Mouse (Mus musculus) embryonic facial prominence, embryonic 11.5 days (tissue): ENCODE results near the gene Atp6v0e2. TPM values are rescaled to one million over a fixed set of nuclear protein-coding genes. Genes with fewer than 3 reads are reported as not detected.
A peak's percentile ranks its signal among the peaks of the same experiment; 100 is the strongest.

ENCODE experiments used
- ATAC-seq: fragments of 200-750 bp; cut with Nextera tagmentation; replicated peaks from 2 replicates; pipeline ENCODE4 v1.8.0; 2017; ENCODE audit warnings: low read depth; ENCODE audit not compliant: insufficient number of reproducible peaks, low FRiP score, low TSS enrichment
- DNase-seq: peaks from one replicate; pipeline ENCODE4 v3.0.0-alpha.2; 2015; ENCODE audit warnings: low spot score
- H3K27ac ChIP-seq: fragments of 300-500 bp; sonication (generic); replicated peaks from 2 replicates; pipeline ENCODE4 v1.5.1; 2014; ENCODE audit warnings: mild to moderate bottlenecking, low read depth, low read length, control low read depth
- H3K27me3 ChIP-seq: fragments of 300-500 bp; sonication (generic); 2 replicates; pipeline ENCODE4 v1.6.1; 2014; ENCODE audit warnings: mild to moderate bottlenecking, low read length, moderate library complexity, mixed read lengths; ENCODE audit not compliant: control insufficient read depth, insufficient read depth
- H3K36me3 ChIP-seq: fragments of 300-500 bp; sonication (generic); replicated peaks from 2 replicates; pipeline ENCODE4 v1.6.1; 2014; ENCODE audit warnings: low read depth, mild to moderate bottlenecking, low read length, moderate library complexity, mixed read lengths; ENCODE audit not compliant: control insufficient read depth, insufficient read depth
- H3K4me1 ChIP-seq: fragments of 300-500 bp; sonication (generic); 2 replicates; pipeline ENCODE4 v1.6.1; 2014; ENCODE audit warnings: low read length, mixed read lengths; ENCODE audit not compliant: control insufficient read depth, insufficient read depth
- H3K4me2 ChIP-seq: fragments of 300-500 bp; sonication (generic); 2 replicates; pipeline ENCODE4 v1.6.1; 2014; ENCODE audit warnings: low read depth, mild to moderate bottlenecking, control low read depth, low read length, moderate library complexity
- H3K4me3 ChIP-seq: fragments of 300-500 bp; sonication (generic); 2 replicates; pipeline ENCODE4 v1.5.1; 2014; ENCODE audit warnings: low read depth, low read length, control low read depth
- H3K9ac ChIP-seq: fragments of 300-500 bp; sonication (generic); replicated peaks from 2 replicates; pipeline ENCODE4 v1.6.1; 2014; ENCODE audit warnings: mild to moderate bottlenecking, control low read depth, low read length
- H3K9me3 ChIP-seq: fragments of 300-500 bp; sonication (generic); replicated peaks from 2 replicates; pipeline ENCODE4 v1.6.1; 2016; ENCODE audit warnings: mild to moderate bottlenecking, low read length, inconsistent platforms, mixed read lengths; ENCODE audit not compliant: control insufficient read depth
- WGBS: fragments of 180-500 bp; shearing (Covaris S2); extraction: QIAGEN DNeasy Blood & Tissue Kit; methylation state at CpG from one replicate; pipeline ENCODE4 v1.1.7; 2014; 5-methylcytosine and 5-hydroxymethylcytosine counted together
- polyA plus RNA-seq: library from polyadenylated mRNA; unstranded; fragments of >200 nt; fragmentation: Nextera tagmentation; extraction: Ambion mirVana; gene quantifications from 2 replicates; pipeline ENCODE4 v1.2.1, GENCODE M21; 2014

Atp6v0e2 gene
- polyA plus RNA-seq, 1 experiment from 2014 or later: 18.9 TPM

DNA sequence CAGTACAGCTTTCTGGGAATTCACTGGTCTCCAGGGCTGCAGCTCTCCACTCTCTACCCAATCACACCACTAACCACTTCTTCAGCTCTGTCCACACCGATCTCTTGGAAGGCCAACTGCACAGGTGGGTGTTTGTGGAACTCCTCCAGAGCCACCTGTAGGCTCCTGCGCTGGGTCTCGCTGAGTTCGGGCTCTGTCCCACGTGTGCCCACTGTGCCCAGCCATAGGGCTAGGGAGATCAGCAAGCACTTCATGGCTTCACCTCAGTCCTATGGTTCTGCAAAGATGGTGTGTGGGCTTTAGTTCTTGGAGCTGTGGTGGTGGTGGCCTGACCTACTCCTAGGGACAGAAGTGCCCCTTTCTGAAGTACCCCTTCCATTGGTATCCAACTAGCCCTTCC, 34.6 kb downstream of the Atp6v0e2 start:
- H3K4me1 ChIP-seq: 0 out of 2 replicates have a peak, but pooled peaks cover 2% of the 10 kb centered on the region
- ATAC-seq (no peak), DNase-seq (no peak)
- H3K4me2 ChIP-seq: no peak overlapping the region
- H3K36me3 ChIP-seq: no peaks in the 10 kb centered on the region
- WGBS: 92% methylated on average over 5 of the region's 5 CpGs
- H3K27me3 ChIP-seq: no peaks in the 10 kb centered on the region
- H3K4me3 ChIP-seq: no peak overlapping the region
- no peak overlapping the region for H3K9ac ChIP-seq
- no peaks in the 10 kb centered on the region for H3K9me3 ChIP-seq
- H3K27ac ChIP-seq: no peak overlapping the region

DNA sequence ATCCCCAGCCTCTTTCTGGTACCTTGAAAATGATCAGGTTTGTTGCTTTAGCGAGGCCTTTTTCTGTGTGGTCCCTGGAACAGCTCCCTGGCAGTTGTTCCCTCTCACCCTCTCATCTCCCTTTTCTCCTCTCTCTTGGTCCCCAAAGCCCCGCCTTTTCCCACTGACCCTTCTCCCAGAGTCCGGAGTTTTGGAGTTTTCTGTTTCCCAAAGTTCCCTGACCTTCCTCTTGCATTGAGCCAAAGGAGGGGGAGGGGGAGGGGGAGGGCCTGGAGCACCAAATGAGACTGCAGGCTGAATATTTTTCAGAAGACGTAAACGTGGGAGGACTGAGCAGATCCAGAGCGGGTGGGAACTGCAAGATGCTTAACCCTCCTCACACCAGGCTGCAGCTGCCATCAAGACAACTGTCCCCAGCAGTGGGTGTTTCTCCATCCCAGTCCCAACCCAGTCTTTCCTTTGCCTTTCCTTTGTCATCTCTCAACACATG, 35.2 kb downstream of the Atp6v0e2 start, which contains the start of gene Rarres2:
Gene Rarres2, minus strand, starts transcription at position 218 of the 490 bp plus-strand sequence.
- Histone ChIP-seq H3K9me3 (no peaks in the 10 kb centered on the region), H3K4me1 (0 out of 2 replicates have a peak, but pooled peaks cover 2% of the 10 kb centered on the region), H3K4me2 (no peak within 1 kb of the TSS), H3K4me3 (no peak within 1 kb of the TSS), H3K27ac (no peak within 1 kb of the TSS), H3K36me3 (no peaks in the 10 kb centered on the region), H3K9ac (no peak within 1 kb of the TSS), H3K27me3 (no peaks in the 10 kb centered on the region)
- peak; percentile 26 for DNase-seq
- no peak for ATAC-seq
- WGBS: 21% methylated on average over 6 of the region's 6 CpGs

DNA sequence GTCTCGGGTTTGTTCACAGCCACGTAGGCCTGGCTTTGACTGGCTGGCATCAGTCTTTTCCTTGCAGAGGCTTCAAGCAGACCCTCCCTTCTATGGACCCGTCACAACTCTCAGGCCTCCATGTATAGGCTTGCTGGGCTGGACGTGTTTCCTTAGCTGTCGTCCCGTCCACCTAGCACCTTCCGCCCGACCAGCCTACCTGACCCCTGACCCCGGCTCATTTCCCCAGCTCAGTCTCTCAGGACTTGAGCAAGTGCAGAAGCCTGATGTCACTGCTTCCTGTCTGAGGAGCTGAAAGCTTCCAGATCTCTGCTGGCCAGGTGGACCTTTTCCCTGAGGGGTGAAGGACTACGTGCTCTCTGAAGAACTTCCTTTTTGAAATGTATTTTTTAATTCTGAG, 35.9 kb downstream of the Atp6v0e2 start:
- DNase-seq: peak; percentile 43
- 36% methylated on average over 10 of the region's 10 CpGs for WGBS

DNA sequence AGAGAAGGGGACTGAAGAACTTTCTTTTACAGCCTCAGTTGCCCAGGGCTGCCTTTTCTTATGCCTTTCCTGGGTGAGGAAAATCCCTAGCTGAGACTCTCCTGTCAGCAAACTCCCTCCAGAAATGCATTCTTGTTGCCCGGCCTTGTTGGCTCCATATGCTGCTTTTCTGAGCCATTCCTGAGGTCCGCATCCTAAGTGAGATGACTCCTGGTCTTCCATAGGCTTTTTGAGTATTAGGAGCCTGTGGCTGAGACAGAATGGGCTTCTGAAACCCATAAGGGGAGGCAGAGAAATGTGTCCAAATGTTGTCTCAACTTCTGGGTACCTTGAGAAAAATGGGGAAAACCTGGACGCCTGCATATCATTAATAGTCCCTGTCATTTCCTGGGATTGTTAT, 36.6 kb downstream of the Atp6v0e2 start:
- ATAC-seq (no peak), DNase-seq (no peak)
- 74% methylated on average over 3 of the region's 3 CpGs for WGBS
- no peak overlapping the region for H3K4me2 ChIP-seq
- H3K9me3 ChIP-seq: no peaks in the 10 kb centered on the region
- no peak overlapping the region for H3K27ac ChIP-seq
- H3K4me3 ChIP-seq: no peak overlapping the region
- H3K4me1 ChIP-seq: 0 out of 2 replicates have a peak, but pooled peaks cover 2% of the 10 kb centered on the region
- no peaks in the 10 kb centered on the region for H3K27me3 ChIP-seq
- H3K36me3 ChIP-seq: no peaks in the 10 kb centered on the region
- no peak overlapping the region for H3K9ac ChIP-seq

More for the DNA sequence above, 35.9 kb downstream of the Atp6v0e2 start:
- Histone ChIP-seq H3K4me1 (0 out of 2 replicates have a peak, but pooled peaks cover 2% of the 10 kb centered on the region), H3K27ac (no peak overlapping the region), H3K4me3 (no peak overlapping the region), H3K9me3 (no peaks in the 10 kb centered on the region), H3K4me2 (no peak overlapping the region), H3K27me3 (no peaks in the 10 kb centered on the region), H3K36me3 (no peaks in the 10 kb centered on the region), H3K9ac (no peak overlapping the region)
- ATAC-seq: peak; percentile 69; the same call in 1 of the 2 replicates

DNA sequence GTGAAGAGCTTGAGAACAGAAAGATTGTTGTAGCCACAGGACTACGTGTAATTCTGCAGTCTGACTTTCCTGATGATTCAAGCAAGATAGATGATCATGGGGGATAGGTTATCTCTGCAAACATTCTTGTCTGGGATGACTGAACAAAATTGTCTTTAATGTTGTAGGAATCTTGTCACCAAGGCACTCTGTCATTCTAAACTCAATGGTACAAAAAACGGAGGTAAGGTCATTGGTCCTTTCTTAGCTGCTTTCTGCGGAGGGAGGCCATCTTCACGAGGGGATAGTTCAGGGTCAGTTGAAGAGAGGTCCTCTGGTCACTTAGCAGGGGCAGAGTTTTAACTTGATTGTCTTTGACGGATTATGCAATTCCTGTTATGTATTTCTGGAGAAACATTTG, 41.3 kb downstream of the Atp6v0e2 start:
- 67% methylated on average over 5 of the region's 5 CpGs for WGBS

DNA sequence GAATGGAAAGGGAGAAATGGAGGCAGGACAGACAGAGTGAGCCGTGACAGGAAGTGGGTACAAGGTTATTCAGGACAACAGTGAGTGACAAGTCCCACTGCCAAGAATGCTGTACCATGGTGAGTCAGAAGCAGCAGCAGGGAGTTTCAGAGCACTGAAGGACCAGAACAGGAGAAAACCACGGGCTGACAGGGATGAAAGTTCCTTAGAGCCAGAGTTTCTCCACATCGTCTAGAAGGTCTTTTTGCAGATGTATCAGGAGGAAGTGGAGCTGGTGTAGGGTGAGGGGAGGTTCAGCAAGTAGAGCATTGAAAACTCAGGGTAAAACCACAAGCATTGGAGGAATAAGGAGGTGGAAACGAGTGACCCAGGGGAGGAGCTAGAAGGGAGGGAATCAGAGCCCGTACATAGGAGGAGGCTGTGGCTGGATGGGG, 41.8 kb downstream of the Atp6v0e2 start:
- Histone ChIP-seq H3K36me3 (no peaks in the 10 kb centered on the region), H3K4me3 (no peak overlapping the region), H3K4me1 (no peaks in the 10 kb centered on the region), H3K4me2 (no peak overlapping the region), H3K9ac (no peak overlapping the region), H3K9me3 (no peaks in the 10 kb centered on the region), H3K27me3 (no peaks in the 10 kb centered on the region), H3K27ac (no peak overlapping the region)
- 34% methylated on average over 5 of the region's 5 CpGs for WGBS
- no peak for ATAC-seq
- no peak for DNase-seq

More for the DNA sequence above, 41.3 kb downstream of the Atp6v0e2 start:
- Histone ChIP-seq H3K27ac (no peak overlapping the region), H3K36me3 (no peaks in the 10 kb centered on the region), H3K4me3 (no peak overlapping the region), H3K4me1 (no peaks in the 10 kb centered on the region), H3K27me3 (no peaks in the 10 kb centered on the region), H3K9ac (no peak overlapping the region), H3K9me3 (no peaks in the 10 kb centered on the region), H3K4me2 (no peak overlapping the region)
- ATAC-seq: no peak
- DNase-seq: no peak

DNA sequence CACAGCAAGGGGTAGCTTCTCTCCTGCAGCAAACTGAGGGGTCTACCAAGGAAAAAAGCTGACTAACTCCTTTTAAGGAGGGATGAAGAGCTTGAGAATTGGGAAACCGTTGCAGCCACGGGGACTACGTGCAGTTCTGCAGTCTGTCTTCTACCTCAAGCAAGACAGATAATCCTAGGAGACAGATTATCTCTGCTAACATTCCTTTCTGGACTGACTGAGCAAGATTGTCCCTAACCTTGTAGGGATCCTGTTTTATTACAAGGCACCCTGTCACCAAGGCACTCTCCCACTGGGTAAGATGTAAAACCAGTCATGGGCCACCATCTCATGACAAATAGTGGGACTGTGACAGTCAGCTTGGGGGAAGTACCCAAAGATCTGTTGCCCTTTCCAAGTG, 43.8 kb downstream of the Atp6v0e2 start:
- no peaks in the 10 kb centered on the region for H3K36me3 ChIP-seq
- H3K4me3 ChIP-seq: no peak overlapping the region
- no peaks in the 10 kb centered on the region for H3K27me3 ChIP-seq
- WGBS: 45% methylated on average over 3 of the region's 3 CpGs
- no peaks in the 10 kb centered on the region for H3K9me3 ChIP-seq
- no peak overlapping the region for H3K9ac ChIP-seq
- no peaks in the 10 kb centered on the region for H3K4me1 ChIP-seq
- no peak overlapping the region for H3K4me2 ChIP-seq
- no peak overlapping the region for H3K27ac ChIP-seq
- no peak for DNase-seq
- no peak for ATAC-seq

DNA sequence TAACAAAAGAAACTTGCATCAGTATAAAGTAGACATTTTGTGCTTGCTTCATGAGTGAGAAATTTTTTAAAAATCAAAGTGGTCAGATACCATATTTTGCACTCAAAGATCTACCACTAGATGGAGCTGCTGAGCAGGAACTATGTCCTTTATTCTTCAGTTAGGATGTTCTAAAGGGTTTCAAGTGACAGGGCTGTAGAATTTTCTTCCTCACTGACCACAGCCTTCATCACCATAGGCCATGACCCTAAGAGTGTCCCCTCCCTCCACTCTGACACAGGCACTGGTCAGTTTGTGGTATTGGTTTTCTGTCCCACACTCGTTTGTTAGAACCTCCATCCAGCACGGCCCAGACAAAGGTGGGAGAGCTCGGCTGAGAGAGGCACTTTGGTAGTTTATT, 44.6 kb downstream of the Atp6v0e2 start:
- Histone ChIP-seq H3K4me1 (no peaks in the 10 kb centered on the region), H3K27ac (no peak overlapping the region), H3K9me3 (no peaks in the 10 kb centered on the region), H3K4me2 (no peak overlapping the region), H3K4me3 (no peak overlapping the region), H3K9ac (no peak overlapping the region), H3K36me3 (no peaks in the 10 kb centered on the region), H3K27me3 (no peaks in the 10 kb centered on the region)
- WGBS: 65% methylated on average over 3 of the region's 3 CpGs
- peak; percentile 87 for DNase-seq
- peak; percentile 48; the same call in 1 of the 2 replicates for ATAC-seq
